Mouse (Mus musculus): ENCODE results near the gene Slc22a21. TPM values are rescaled to one million over a fixed set of nuclear protein-coding genes. Genes with fewer than 3 reads are reported as not detected.

Gene Slc22a21
- polyA plus RNA-seq, 1 experiment from 2014 or later = 5.8 TPM

- no peak for TF ChIP-seq CTCF (IDR thresholded peaks at IDR 0.05; ENCODE audit: low read depth)
Observed at GRCm38 (mm10) chr11:53903781-53904533, 76.2 kb downstream of the Slc22a21 start.

GRCm38 (mm10) chr11:53902741-53903140, 77.4 kb downstream of the Slc22a21 start:
- Histone ChIP-seq H3K4me1 (ENCODE audit: insufficient read depth) (peaks cover 3% of the 10 kb centered on the region), H3K4me2 (no peak overlapping the region), H3K9me3 (ENCODE audit: low read depth, low read length) (no peaks in the 10 kb centered on the region), H3K27me3 (ENCODE audit: insufficient read depth, low read length) (no peaks in the 10 kb centered on the region), H3K36me3 (ENCODE audit: insufficient read depth) (no peaks in the 10 kb centered on the region), H3K9ac (no peak overlapping the region), H3K27ac (ENCODE audit: low read depth) (no peak overlapping the region), H3K4me3 (ENCODE audit: low read depth, low read length) (no peak overlapping the region)
- DNase-seq (no peak), ATAC-seq (ENCODE audit: insufficient read depth) (no peak)
- 85% methylated on average over 14 of the region's 14 CpGs for WGBS
- no peak for TF ChIP-seq CTCF (IDR thresholded peaks at IDR 0.05; ENCODE audit: low read depth)

More at GRCm38 (mm10) chr11:53903781-53904533, 76.2 kb downstream of the Slc22a21 start:
- Histone ChIP-seq H3K36me3 (ENCODE audit: insufficient read depth) (no peaks in the 10 kb centered on the region), H3K27ac (ENCODE audit: low read depth) (no peak overlapping the region), H3K9ac (no peak overlapping the region), H3K4me3 (ENCODE audit: low read depth, low read length) (no peak overlapping the region), H3K4me1 (ENCODE audit: insufficient read depth) (peaks cover 3% of the 10 kb centered on the region), H3K4me2 (peak overlapping the region; percentile 5; the same call in 1 of the 2 replicates), H3K9me3 (ENCODE audit: low read depth, low read length) (no peaks in the 10 kb centered on the region), H3K27me3 (ENCODE audit: insufficient read depth, low read length) (no peaks in the 10 kb centered on the region)
- DNase-seq (peak; percentile 69), ATAC-seq (ENCODE audit: insufficient read depth) (no peak; the same call in 1 of the 2 replicates)
- WGBS = 18% methylated on average over 16 of the region's 16 CpGs

- DNase-seq = no peak
- Histone ChIP-seq H3K36me3 (ENCODE audit: insufficient read depth) (no peaks in the 10 kb centered on the region), H3K27me3 (ENCODE audit: insufficient read depth, low read length) (no peaks in the 10 kb centered on the region), H3K4me2 (no peak overlapping the region), H3K27ac (ENCODE audit: low read depth) (no peak overlapping the region), H3K4me1 (ENCODE audit: insufficient read depth) (peaks cover 3% of the 10 kb centered on the region), H3K9ac (no peak overlapping the region), H3K4me3 (ENCODE audit: low read depth, low read length) (no peak overlapping the region), H3K9me3 (ENCODE audit: low read depth, low read length) (no peaks in the 10 kb centered on the region)
- no peak for ATAC-seq (ENCODE audit: insufficient read depth)
- TF ChIP-seq CTCF (IDR thresholded peaks at IDR 0.05; ENCODE audit: low read depth) = no peak
- WGBS = 37% methylated on average over 1 of the region's 1 CpGs
Observed at GRCm38 (mm10) chr11:53900991-53901390, 79.1 kb downstream of the Slc22a21 start.

GRCm38 (mm10) chr11:53899981-53900380, 80.2 kb downstream of the Slc22a21 start:
- no peak for ATAC-seq (ENCODE audit: insufficient read depth)
- Histone ChIP-seq H3K4me3 (ENCODE audit: low read depth, low read length) (no peak overlapping the region), H3K27me3 (ENCODE audit: insufficient read depth, low read length) (no peaks in the 10 kb centered on the region), H3K9ac (no peak overlapping the region), H3K27ac (ENCODE audit: low read depth) (no peak overlapping the region), H3K4me2 (no peak overlapping the region), H3K4me1 (ENCODE audit: insufficient read depth) (peaks cover 3% of the 10 kb centered on the region), H3K9me3 (ENCODE audit: low read depth, low read length) (no peaks in the 10 kb centered on the region), H3K36me3 (ENCODE audit: insufficient read depth) (no peaks in the 10 kb centered on the region)
- TF ChIP-seq CTCF (IDR thresholded peaks at IDR 0.05; ENCODE audit: low read depth) = no peak
- WGBS = 90% methylated on average over 6 of the region's 6 CpGs
- no peak for DNase-seq

Other genes with a start within 250 kb of the Slc22a21 start
- gene Irf1, start 210.3 kb downstream of the Slc22a21 start, polyA plus RNA-seq (2014; fragmentation: Nextera tagmentation; extraction: Ambion mirVana) = 17.3 and 17.9 TPM in 2 replicates
- 0.22 and 0.28 TPM in 2 replicates for gene Gm17334, start 207.1 kb downstream of the Slc22a21 start, polyA plus RNA-seq (2014; fragmentation: Nextera tagmentation; extraction: Ambion mirVana)
- gene Gm12216, start 121.1 kb downstream of the Slc22a21 start, polyA plus RNA-seq (2014; fragmentation: Nextera tagmentation; extraction: Ambion mirVana) = 1.0 and 2.2 TPM in 2 replicates
- 7.6 and 8.9 TPM in 2 replicates for gene Slc22a5, start 88.7 kb downstream of the Slc22a21 start, polyA plus RNA-seq (2014; fragmentation: Nextera tagmentation; extraction: Ambion mirVana)
- gene Slc22a4, start 47.8 kb upstream of the Slc22a21 start, polyA plus RNA-seq (2014; fragmentation: Nextera tagmentation; extraction: Ambion mirVana) = 0.38 and 0.45 TPM in 2 replicates
- 12.1 and 12.6 TPM in 2 replicates for gene Pdlim4, start 88.7 kb upstream of the Slc22a21 start, polyA plus RNA-seq (2014; fragmentation: Nextera tagmentation; extraction: Ambion mirVana)
- gene P4ha2, start 119.8 kb upstream of the Slc22a21 start, polyA plus RNA-seq (2014; fragmentation: Nextera tagmentation; extraction: Ambion mirVana) = 26.0 and 28.4 TPM in 2 replicates